Mouse (Mus musculus) CH12.LX (cell line): ENCODE results near the gene Dhx57. TPM values are rescaled to one million over a fixed set of nuclear protein-coding genes. Genes with fewer than 3 reads are reported as not detected.

ENCODE experiments used
- DNase-seq: peaks from one replicate; pipeline ENCODE4 v3.0.0-alpha.2; 2013; ENCODE audit errors: extremely low read depth
- H3K27ac ChIP-seq: 2 replicates; pipeline ENCODE4 v1.5.1; 2012; ENCODE audit warnings: low read depth, mild to moderate bottlenecking, control low read depth, moderate library complexity; ENCODE audit not compliant: insufficient read depth
- H3K27me3 ChIP-seq: replicated peaks from 2 replicates; pipeline ENCODE3; 2012; ENCODE audit warnings: inconsistent platforms
- H3K36me3 ChIP-seq, 2 experiments: replicated peaks in 1 of 2; 2 replicates each; pipeline versions ENCODE3 to v1.6.1; 2012; ENCODE audit warnings: inconsistent platforms in 1 of 2, low read length in 1 of 2, mild to moderate bottlenecking in 1 of 2, mixed read lengths in 1 of 2, moderate library complexity in 1 of 2; ENCODE audit not compliant: control insufficient read depth in 1 of 2, insufficient read depth in 1 of 2
- H3K4me1 ChIP-seq, 2 experiments: 2 replicates each; pipeline ENCODE4 v1.6.1; 2012; ENCODE audit warnings: inconsistent platforms in 1 of 2, moderate library complexity in 1 of 2; ENCODE audit not compliant: insufficient read depth in 2 of 2, control insufficient read depth in 1 of 2
- H3K4me2 ChIP-seq: 2 replicates; pipeline ENCODE4 v1.6.1; 2012; ENCODE audit warnings: low read depth, mild to moderate bottlenecking, control low read depth; ENCODE audit not compliant: poor library complexity, insufficient read depth, severe bottlenecking
- H3K4me3 ChIP-seq, 3 experiments: fragments of 150-350 bp in 1 of 3; sonication (generic) in 1 of 3; replicated peaks in 1 of 3; 2 replicates each; pipeline versions ENCODE3 to v1.5.1; 2011 to 2012; ENCODE audit warnings: low read depth in 2 of 3, low read length in 2 of 3, mild to moderate bottlenecking in 2 of 3, moderate library complexity in 2 of 3, control low read depth in 1 of 3, improper control_type of control experiment in 1 of 3, inconsistent platforms in 1 of 3, mixed read lengths in 1 of 3; ENCODE audit not compliant: poor library complexity in 1 of 3
- H3K79me2 ChIP-seq: replicated peaks from 2 replicates; pipeline ENCODE4 v1.6.1; 2012; ENCODE audit warnings: mild to moderate bottlenecking, moderate library complexity; ENCODE audit not compliant: control insufficient read depth, poor library complexity, insufficient read depth, severe bottlenecking; ENCODE audit errors: extremely low read depth
- H3K9ac ChIP-seq: 2 replicates; pipeline ENCODE4 v1.6.1; 2012; ENCODE audit warnings: low read depth, mild to moderate bottlenecking, control low read depth, moderate library complexity; ENCODE audit not compliant: insufficient read depth
- H3K9me3 ChIP-seq: replicated peaks from 2 replicates; pipeline ENCODE3; 2012; ENCODE audit warnings: low read length, inconsistent platforms, mixed read lengths
- BHLHE40 ChIP-seq: IDR thresholded peaks from 2 replicates; pipeline ENCODE4 v1.6.1; 2011; ENCODE audit warnings: mild to moderate bottlenecking, low read depth, low read length, improper control_type of control experiment
- CHD1 ChIP-seq: IDR thresholded peaks from 2 replicates; pipeline ENCODE4 v1.6.1; 2012; ENCODE audit warnings: low read depth, low read length, improper control_type of control experiment, inconsistent platforms
- E2F4 ChIP-seq: IDR thresholded peaks from 2 replicates; pipeline ENCODE4 v1.6.1; 2011; ENCODE audit warnings: low read depth, low read length, improper control_type of control experiment; ENCODE audit not compliant: insufficient replicate concordance
- ETS1 ChIP-seq: conservative IDR thresholded peaks from 2 replicates; pipeline ENCODE4 v1.6.1; 2012; ENCODE audit warnings: low read depth, mild to moderate bottlenecking, inconsistent platforms, low read length, improper control_type of control experiment, moderate library complexity
- GABPA ChIP-seq: IDR thresholded peaks from 2 replicates; pipeline ENCODE4 v1.6.1; 2012; ENCODE audit warnings: low read depth, low read length, improper control_type of control experiment, inconsistent platforms; ENCODE audit not compliant: insufficient replicate concordance
- JUN ChIP-seq: IDR thresholded peaks from 2 replicates; pipeline ENCODE4 v1.6.1; 2011; ENCODE audit warnings: low read depth, mild to moderate bottlenecking, low read length, improper control_type of control experiment, moderate library complexity; ENCODE audit not compliant: insufficient read depth
- JUND ChIP-seq: conservative IDR thresholded peaks from 2 replicates; pipeline ENCODE4 v1.6.1; 2011; ENCODE audit warnings: low read depth, low read length, improper control_type of control experiment
- KAT2A ChIP-seq: IDR thresholded peaks from 2 replicates; pipeline ENCODE4 v1.6.1; 2012; ENCODE audit warnings: low read length, improper control_type of control experiment, inconsistent platforms; ENCODE audit not compliant: insufficient replicate concordance
- MAFK ChIP-seq: IDR thresholded peaks from 2 replicates; pipeline ENCODE4 v1.6.1; 2011; ENCODE audit warnings: low read length, improper control_type of control experiment; ENCODE audit not compliant: insufficient replicate concordance
- MXI1 ChIP-seq: IDR thresholded peaks from 2 replicates; pipeline ENCODE4 v1.6.1; 2011; ENCODE audit warnings: mild to moderate bottlenecking, low read depth, low read length, improper control_type of control experiment
- MYC ChIP-seq: IDR thresholded peaks from 2 replicates; pipeline ENCODE4 v1.6.1; 2011; ENCODE audit warnings: low read depth, mild to moderate bottlenecking, improper control_type of control experiment, low read length
- NELFE ChIP-seq: IDR thresholded peaks from 2 replicates; pipeline ENCODE4 v1.6.1; 2011; ENCODE audit warnings: low read depth, low read length, improper control_type of control experiment
- POLR2AphosphoS2 ChIP-seq: IDR thresholded peaks from 2 replicates; pipeline ENCODE4 v1.6.1; 2011; ENCODE audit warnings: low read depth, low read length, improper control_type of control experiment
- RAD21 ChIP-seq: IDR thresholded peaks from 2 replicates; pipeline ENCODE4 v1.6.1; 2011; ENCODE audit warnings: low read depth, mild to moderate bottlenecking, low read length, improper control_type of control experiment, moderate library complexity
- RCOR1 ChIP-seq: conservative IDR thresholded peaks from 2 replicates; pipeline ENCODE4 v1.6.1; 2012; ENCODE audit warnings: low read depth, mild to moderate bottlenecking, inconsistent platforms, low read length, improper control_type of control experiment
- SIN3A ChIP-seq: IDR thresholded peaks from 2 replicates; pipeline ENCODE4 v1.6.1; 2012; ENCODE audit warnings: low read length, improper control_type of control experiment, inconsistent platforms
- SMC3 ChIP-seq: IDR thresholded peaks from 2 replicates; pipeline ENCODE4 v1.6.1; 2011; ENCODE audit warnings: low read depth, low read length, improper control_type of control experiment
- TCF12 ChIP-seq: IDR thresholded peaks from 2 replicates; pipeline ENCODE4 v1.6.1; 2014; ENCODE audit warnings: low read depth, mild to moderate bottlenecking, inconsistent platforms, low read length, improper control_type of control experiment
- ZC3H11A ChIP-seq: IDR thresholded peaks from 2 replicates; pipeline ENCODE4 v1.6.1; 2012; ENCODE audit warnings: low read depth, mild to moderate bottlenecking, inconsistent platforms, low read length, improper control_type of control experiment
- ZMIZ1 ChIP-seq: IDR thresholded peaks from 2 replicates; pipeline ENCODE4 v1.6.1; 2012; ENCODE audit warnings: low read depth, mild to moderate bottlenecking, inconsistent platforms, low read length, improper control_type of control experiment
- ZNF384 ChIP-seq: IDR thresholded peaks from 2 replicates; pipeline ENCODE4 v1.6.1; 2012; ENCODE audit warnings: low read depth, low read length, improper control_type of control experiment, inconsistent platforms
- dilution Hi-C: fragments of 300-500 bp; cut with MboI; formaldehyde crosslinking; loops from 2 replicates; pipeline ENCODE4 v1.14.3; 2020; ENCODE audit warnings: low sequenced_read_pairs; ENCODE audit not compliant: extremely low pct_unique_long_range_greater_than_20kb, extremely low pct_ligation_motif_present
- in situ Hi-C: fragments of 300-500 bp; cut with MboI; formaldehyde crosslinking; loops from 3 replicates; pipeline ENCODE4 v1.14.3; 2019; ENCODE audit warnings: low sequenced_read_pairs, low pct_ligation_motif_present, low pct_unique_long_range_greater_than_20kb, mixed read lengths
- polyA plus RNA-seq: library from polyadenylated mRNA; unstranded; fragments of >175 nt; gene quantifications from 2 replicates; pipeline ENCODE4 v1.2.1, GENCODE M21; 2012; ENCODE audit warnings: low read depth; ENCODE audit not compliant: insufficient read length
- total RNA-seq, 2 experiments: library from RNA; depleted of rRNA; stranded (reverse); fragments of 300-350 nt in 1 of 2; fragments of >200 nt in 1 of 2; gene quantifications; 2 replicates each; pipeline ENCODE4 v1.2.3; 2012 to 2014

The Dhx57 gene
- total and polyA plus RNA-seq, 3 experiments: 20.3 to 22.4 (median 21.7) TPM

GRCm38 (mm10) chr17:80284446-80284845 lies 5.8 kb downstream of the Dhx57 start:
- DNase-seq: no peak
- no peak overlapping the region for H3K9ac ChIP-seq
- H3K36me3 ChIP-seq: peaks cover 17 to 42% of the 10 kb centered on the region in 2 experiments
- TF ChIP-seq TCF12 (no peak), RAD21 (no peak), ETS1 (no peak), RCOR1 (no peak), POLR2AphosphoS2 (no peak), MXI1 (no peak), SMC3 (no peak), SIN3A (no peak), CHD1 (no peak), JUND (no peak)
- no peak overlapping the region for H3K4me2 ChIP-seq
- H3K4me3 ChIP-seq: no peak overlapping the region
- peaks cover 3 to 27% of the 10 kb centered on the region in 2 experiments; a peak in 3 of 4 replicates for H3K4me1 ChIP-seq
- no peaks in the 10 kb centered on the region for H3K27me3 ChIP-seq
- in situ Hi-C loops (loop anchor here (25.0 kb wide), 1 partner anchor 278 kb away; no protein-coding TSS in a partner anchor), dilution Hi-C loops (no loop called here)
- no peaks in the 10 kb centered on the region for H3K9me3 ChIP-seq
- no peak overlapping the region for H3K27ac ChIP-seq
- peaks cover 36% of the 10 kb centered on the region for H3K79me2 ChIP-seq

- Histone ChIP-seq H3K4me1 (peaks cover 0 to 20% of the 10 kb centered on the region in 2 experiments; a peak in 2 of 4 replicates), H3K9ac (no peak overlapping the region), H3K9me3 (no peaks in the 10 kb centered on the region), H3K4me2 (no peak overlapping the region), H3K36me3 (peaks cover 52 to 83% of the 10 kb centered on the region in 2 experiments), H3K79me2 (peaks cover 18% of the 10 kb centered on the region), H3K27me3 (no peaks in the 10 kb centered on the region), H3K4me3 (no peak overlapping the region), H3K27ac (no peak overlapping the region)
- in situ Hi-C loops (loop anchor here (25.0 kb wide), 1 partner anchor 283 kb away; no protein-coding TSS in a partner anchor), dilution Hi-C loops (no loop called here)
- DNase-seq: no peak
- TF ChIP-seq TCF12: no peak
- TF ChIP-seq BHLHE40: no peak
- no peak for TF ChIP-seq KAT2A
- no peak for TF ChIP-seq MYC
- TF ChIP-seq POLR2AphosphoS2: no peak
- TF ChIP-seq ZMIZ1: no peak
- TF ChIP-seq ZNF384: no peak
- no peak for TF ChIP-seq MAFK
- no peak for TF ChIP-seq E2F4
- TF ChIP-seq SIN3A: no peak
- TF ChIP-seq ETS1: no peak
- no peak for TF ChIP-seq ZC3H11A
- TF ChIP-seq GABPA: no peak
- TF ChIP-seq JUN: no peak
- TF ChIP-seq NELFE: no peak
Measured at GRCm38 (mm10) chr17:80279340-80280070, 10.8 kb downstream of the Dhx57 start.
